Mouse (Mus musculus): ENCODE results near the gene Nexmif. TPM values are rescaled to one million over a fixed set of nuclear protein-coding genes. Genes with fewer than 3 reads are reported as not detected.
"Not testable (repeated sequence)": the region's sequence is repeated elsewhere in the genome, so short reads cannot be mapped to it uniquely, and the experiment has no call there.

Gene Nexmif
- 6.7 and 7.7 TPM in 2 replicates for polyA plus RNA-seq (2015; fragmentation: Nextera tagmentation; extraction: Ambion mirVana)

- WGBS = 23% methylated on average over 37 of the region's 70 CpGs
- H3K9me3 ChIP-seq = no peaks in the 10 kb centered on the region
- peak within 1 kb of the TSS; percentile 71 for H3K4me2 ChIP-seq
- H3K4me1 ChIP-seq = no peaks in the 10 kb centered on the region
- no peaks in the 10 kb centered on the region for H3K36me3 ChIP-seq
- H3K27ac ChIP-seq = peak within 1 kb of the TSS; percentile 84
- peak within 1 kb of the TSS; percentile 56 for H3K4me3 ChIP-seq
- ATAC-seq (ENCODE audit: borderline replicate concordance, extremely low read depth, low FRiP score, low TSS enrichment) = peak; percentile 74
- peak within 1 kb of the TSS; percentile 54 for H3K9ac ChIP-seq
- peaks cover 27% of the 10 kb centered on the region; the same call in 1 of the 2 replicates for H3K27me3 ChIP-seq
Measured at GRCm38 (mm10) chrX:104200736-104201591, at the start of gene Nexmif. Nexmif (minus strand) TSS chrX:104201185.

DNA sequence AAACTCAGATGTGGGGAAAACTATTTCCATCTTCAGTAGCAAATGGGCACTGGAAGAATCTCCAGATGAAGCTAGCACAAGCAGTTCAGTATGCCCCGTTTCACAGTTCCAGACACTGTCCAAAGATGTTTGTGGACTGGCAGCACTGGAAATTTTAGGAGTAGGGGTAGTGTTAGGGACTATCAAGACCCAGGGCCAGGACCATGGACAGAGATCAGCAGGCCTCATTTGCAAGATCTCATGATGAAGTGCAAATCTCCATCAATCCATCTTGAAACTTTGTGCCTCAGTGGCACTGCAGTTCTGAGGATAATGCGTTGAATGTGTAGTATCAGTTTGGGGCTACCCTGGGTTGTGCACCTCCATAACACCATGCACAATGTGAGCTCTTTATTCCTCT lies 7.7 kb upstream of the Nexmif start:
- Histone ChIP-seq H3K27ac (no peak overlapping the region), H3K27me3 (no peaks in the 10 kb centered on the region), H3K4me2 (no peak overlapping the region), H3K4me1 (no peaks in the 10 kb centered on the region), H3K36me3 (no peaks in the 10 kb centered on the region), H3K9ac (no peak overlapping the region), H3K9me3 (no peaks in the 10 kb centered on the region), H3K4me3 (no peak overlapping the region)
- ATAC-seq (ENCODE audit: borderline replicate concordance, extremely low read depth, low FRiP score, low TSS enrichment) = no peak
- WGBS = 58% methylated on average over 2 of the region's 2 CpGs

DNA sequence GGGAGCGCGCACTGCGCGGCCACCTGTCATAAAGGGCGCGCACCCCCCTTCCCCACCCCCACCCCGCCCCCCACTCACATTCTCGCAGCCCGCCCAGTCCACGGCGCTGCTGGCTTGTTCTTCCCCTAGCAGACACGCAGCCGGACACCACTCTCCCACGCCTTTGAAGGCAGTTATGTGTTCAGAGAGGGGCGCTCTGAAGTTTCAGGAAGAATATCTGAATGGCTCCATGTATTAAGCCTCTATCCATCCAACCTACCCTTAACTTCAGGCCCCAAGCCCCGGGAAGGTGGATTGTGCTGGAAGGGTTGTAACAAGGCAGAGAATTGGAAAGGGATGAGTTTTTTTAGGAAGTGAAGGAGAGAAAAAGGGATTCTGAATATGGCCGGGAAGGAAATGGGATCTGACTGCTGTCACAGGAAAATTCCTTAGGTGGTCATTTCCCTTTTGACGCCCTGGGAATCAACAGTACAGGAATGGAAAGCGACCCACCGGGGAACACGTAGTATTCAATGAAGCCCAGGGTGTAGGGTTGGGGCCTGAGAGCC lies 681 bp upstream of the Nexmif start:
- Histone ChIP-seq H3K9ac (peak overlapping the region; percentile 54; the same call in 1 of the 2 replicates), H3K27ac (peak overlapping the region; percentile 84)
- ATAC-seq (ENCODE audit: borderline replicate concordance, extremely low read depth, low FRiP score, low TSS enrichment) = no peak

DNA sequence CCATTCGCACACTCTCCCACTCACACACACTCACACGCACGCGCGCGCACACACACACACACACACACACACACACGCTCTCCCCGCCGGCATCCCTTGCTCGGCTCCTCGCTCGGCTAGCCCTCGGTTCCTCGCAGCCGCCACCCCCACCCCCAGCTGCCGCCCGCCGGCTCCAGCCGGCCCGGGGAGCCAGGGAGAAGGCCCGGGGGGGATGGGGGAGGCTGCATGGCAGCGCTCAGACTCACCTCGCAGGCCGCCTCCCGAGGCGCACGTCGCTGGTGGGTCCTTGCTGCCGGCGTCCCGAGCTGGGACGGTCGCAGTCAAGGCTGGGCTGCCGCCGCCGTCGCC lies 623 bp downstream of the Nexmif start:
- Histone ChIP-seq H3K9me3 (no peaks in the 10 kb centered on the region), H3K9ac (peak overlapping the region; percentile 54), H3K4me2 (peak overlapping the region; percentile 71), H3K4me3 (peak overlapping the region; percentile 56), H3K27ac (peak overlapping the region; percentile 84), H3K36me3 (no peaks in the 10 kb centered on the region), H3K27me3 (peaks cover 30% of the 10 kb centered on the region; the same call in 1 of the 2 replicates), H3K4me1 (no peaks in the 10 kb centered on the region)
- peak; percentile 68 for ATAC-seq (ENCODE audit: borderline replicate concordance, extremely low read depth, low FRiP score, low TSS enrichment)
- 24% methylated on average over 23 of the region's 37 CpGs for WGBS

More for the DNA sequence above, 681 bp upstream of the Nexmif start:
- Histone ChIP-seq H3K9me3 (no peaks in the 10 kb centered on the region), H3K4me1 (no peaks in the 10 kb centered on the region), H3K36me3 (no peaks in the 10 kb centered on the region), H3K27me3 (peaks cover 25% of the 10 kb centered on the region; the same call in 1 of the 2 replicates), H3K4me3 (peak overlapping the region; percentile 56), H3K4me2 (peak overlapping the region; percentile 71)
- WGBS = 21% methylated on average over 16 of the region's 21 CpGs

DNA sequence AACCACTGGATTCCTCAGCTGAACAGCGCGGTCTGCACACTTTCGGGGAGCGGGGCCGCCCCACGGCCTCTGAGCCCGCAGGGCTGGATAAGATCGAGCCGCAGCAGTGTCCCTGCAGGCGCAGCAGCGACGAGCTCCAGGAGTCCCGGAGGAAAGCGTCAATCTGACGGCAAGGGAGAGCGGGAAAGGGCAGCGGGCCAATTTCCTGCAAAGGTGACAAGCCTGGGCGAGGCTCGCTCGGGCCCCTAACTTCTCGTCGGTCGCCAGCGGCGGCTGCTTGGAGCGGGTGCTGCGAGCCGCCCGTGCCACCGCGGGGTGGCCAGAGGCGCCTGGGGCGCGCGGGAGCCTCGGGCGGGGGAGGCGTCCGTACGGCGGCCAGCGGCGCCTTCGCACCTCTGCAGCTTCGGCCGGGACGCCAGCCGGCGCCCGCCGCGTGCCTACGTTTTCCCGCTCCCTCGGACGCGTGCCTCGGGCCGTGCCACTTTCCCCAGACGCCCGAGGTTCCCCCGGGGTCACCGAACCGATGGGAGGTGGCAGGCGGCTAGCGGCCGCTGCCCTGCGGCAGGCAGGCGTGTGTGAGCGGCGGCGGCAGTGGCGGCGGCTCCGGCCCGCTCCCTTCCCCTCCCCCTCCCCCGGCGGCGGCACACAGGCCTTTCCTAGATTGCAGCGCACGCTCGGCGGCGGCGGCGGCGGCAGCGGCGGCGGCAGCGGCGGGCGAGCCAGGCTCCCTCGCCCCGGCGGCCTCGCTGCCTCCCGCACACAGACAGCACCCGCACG lies 1.2 kb downstream of the Nexmif start:
- WGBS = 24% methylated on average over 69 of the region's 100 CpGs
- Histone ChIP-seq H3K27me3 (peaks cover 30% of the 10 kb centered on the region; the same call in 1 of the 2 replicates), H3K9ac (peak overlapping the region; percentile 54), H3K4me2 (peak overlapping the region; percentile 71), H3K4me1 (no peaks in the 10 kb centered on the region), H3K4me3 (peak overlapping the region; percentile 56), H3K36me3 (no peaks in the 10 kb centered on the region), H3K9me3 (no peaks in the 10 kb centered on the region), H3K27ac (peak overlapping the region; percentile 84)
- peak; percentile 43; the same call in 1 of the 2 replicates for ATAC-seq (ENCODE audit: borderline replicate concordance, extremely low read depth, low FRiP score, low TSS enrichment)

DNA sequence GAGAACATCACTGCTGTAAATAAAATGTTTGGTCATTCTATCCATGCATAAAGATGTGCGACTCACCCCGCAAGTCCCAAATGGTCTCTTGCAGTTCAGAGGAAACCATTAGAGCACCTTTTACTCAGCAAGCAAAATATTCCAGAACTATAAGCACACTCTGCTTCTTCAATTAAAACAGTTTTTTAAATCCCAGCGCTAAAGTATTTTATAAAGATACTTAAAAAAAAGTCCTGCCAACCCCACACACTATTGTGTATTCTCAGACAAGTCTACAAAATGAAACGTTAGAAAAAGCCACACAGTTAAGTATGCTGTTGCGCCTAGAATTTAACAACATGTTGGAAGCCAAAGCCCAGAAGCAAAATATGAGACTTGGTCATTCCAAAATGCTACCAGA lies 1.9 kb downstream of the Nexmif start:
- Histone ChIP-seq H3K9ac (no peak overlapping the region), H3K4me2 (peak overlapping the region; percentile 71), H3K36me3 (no peaks in the 10 kb centered on the region), H3K27ac (0 out of 2 replicates have a peak overlapping the region, but pooled peaks have one; percentile 84), H3K9me3 (no peaks in the 10 kb centered on the region), H3K4me3 (peak overlapping the region; percentile 56), H3K27me3 (peaks cover 30% of the 10 kb centered on the region; the same call in 1 of the 2 replicates), H3K4me1 (no peaks in the 10 kb centered on the region)
- 50% methylated on average over 5 of the region's 5 CpGs for WGBS
- ATAC-seq (ENCODE audit: borderline replicate concordance, extremely low read depth, low FRiP score, low TSS enrichment) = no peak

DNA sequence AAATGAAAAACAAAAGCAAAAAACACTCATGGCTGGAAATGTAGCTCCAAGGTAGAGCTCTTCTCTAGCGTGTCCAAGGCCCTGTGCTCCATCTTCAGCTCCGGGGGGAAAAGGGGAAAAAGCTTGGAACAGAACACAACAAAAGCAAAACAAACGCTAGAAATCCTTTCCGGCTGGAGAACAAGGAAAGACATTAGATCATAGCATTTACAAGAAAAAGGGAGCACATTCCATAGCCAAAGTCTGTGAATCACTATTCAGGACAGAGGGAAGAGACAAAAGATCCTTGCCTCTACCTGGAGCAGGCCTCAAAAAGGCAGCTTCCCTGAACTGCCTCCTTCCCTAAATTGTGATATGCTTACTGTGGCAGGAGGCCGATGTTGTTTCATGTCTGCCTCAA lies 4.4 kb downstream of the Nexmif start:
- ATAC-seq (ENCODE audit: borderline replicate concordance, extremely low read depth, low FRiP score, low TSS enrichment) = no peak
- H3K4me1 ChIP-seq = no peaks in the 10 kb centered on the region
- H3K9ac ChIP-seq = no peak overlapping the region
- H3K4me2 ChIP-seq = no peak overlapping the region
- WGBS = 58% methylated on average over 5 of the region's 5 CpGs
- no peak overlapping the region for H3K27ac ChIP-seq
- no peak overlapping the region for H3K4me3 ChIP-seq
- H3K36me3 ChIP-seq = no peaks in the 10 kb centered on the region
- no peaks in the 10 kb centered on the region for H3K9me3 ChIP-seq
- peaks cover 15% of the 10 kb centered on the region; the same call in 1 of the 2 replicates for H3K27me3 ChIP-seq

DNA sequence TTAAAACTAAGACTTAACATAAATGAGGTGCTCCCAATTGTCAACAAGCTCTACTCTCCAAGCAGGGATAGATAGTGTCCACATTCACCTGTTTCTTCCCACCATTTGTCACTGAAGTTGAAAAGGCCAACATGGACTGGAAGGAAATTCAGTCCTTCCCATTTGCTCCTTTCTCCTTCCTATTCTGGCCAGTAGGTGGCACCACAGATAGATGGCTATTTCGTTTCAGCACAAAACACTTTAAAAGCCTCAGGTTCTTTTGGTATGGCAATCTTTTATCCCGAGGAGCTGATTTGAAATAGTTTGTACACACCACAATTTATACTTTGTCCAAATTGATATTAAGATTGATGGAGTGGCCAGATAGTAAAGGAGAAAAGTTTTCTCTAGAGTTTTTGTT lies 21.7 kb downstream of the Nexmif start:
- H3K9ac ChIP-seq = no peak overlapping the region
- H3K4me2 ChIP-seq = no peak overlapping the region
- H3K27me3 ChIP-seq = no peaks in the 10 kb centered on the region
- ATAC-seq (ENCODE audit: borderline replicate concordance, extremely low read depth, low FRiP score, low TSS enrichment) = no peak
- H3K36me3 ChIP-seq = no peaks in the 10 kb centered on the region
- H3K4me3 ChIP-seq = no peak overlapping the region
- no peaks in the 10 kb centered on the region for H3K9me3 ChIP-seq
- 14% methylated on average over 2 of the region's 2 CpGs for WGBS
- H3K4me1 ChIP-seq = no peaks in the 10 kb centered on the region
- H3K27ac ChIP-seq = no peak overlapping the region

DNA sequence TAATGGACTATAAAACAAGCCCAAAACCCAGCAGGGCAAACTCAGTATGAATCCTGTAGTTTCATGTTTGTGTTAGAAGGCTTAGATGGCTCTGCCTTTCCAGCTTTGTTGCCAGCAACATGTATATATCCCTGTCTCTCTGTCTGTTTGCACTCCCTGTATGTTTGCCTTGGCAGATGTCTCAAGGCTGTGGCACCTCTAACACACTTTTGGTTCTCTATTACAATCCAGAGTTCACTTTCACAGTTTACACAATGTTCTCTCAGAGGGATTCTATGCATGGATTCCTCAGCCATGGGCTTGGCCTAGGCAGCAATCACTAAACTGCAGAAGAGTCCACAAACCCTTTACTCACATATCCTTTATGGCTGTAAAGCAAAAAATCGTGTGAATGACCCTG lies 50.9 kb downstream of the Nexmif start:
- Histone ChIP-seq H3K27me3 (peaks cover 9% of the 10 kb centered on the region; the same call in 1 of the 2 replicates), H3K27ac (no peak overlapping the region), H3K4me2 (no peak overlapping the region), H3K4me3 (no peak overlapping the region), H3K9me3 (no peaks in the 10 kb centered on the region), H3K4me1 (no peaks in the 10 kb centered on the region), H3K9ac (no peak overlapping the region), H3K36me3 (no peaks in the 10 kb centered on the region)
- ATAC-seq (ENCODE audit: borderline replicate concordance, extremely low read depth, low FRiP score, low TSS enrichment) = no peak
- 25% methylated on average over 1 of the region's 1 CpGs for WGBS

GRCm38 (mm10) chrX:104115266-104115665 lies 85.7 kb downstream of the Nexmif start:
- WGBS = 76% methylated on average over 5 of the region's 5 CpGs
- H3K4me3 ChIP-seq; H3K27me3 ChIP-seq; H3K27ac ChIP-seq; H3K4me2 ChIP-seq; H3K36me3 ChIP-seq; H3K4me1 ChIP-seq; ATAC-seq (ENCODE audit: borderline replicate concordance, extremely low read depth, low FRiP score, low TSS enrichment); H3K9me3 ChIP-seq; H3K9ac ChIP-seq: not testable (repeated sequence)

DNA sequence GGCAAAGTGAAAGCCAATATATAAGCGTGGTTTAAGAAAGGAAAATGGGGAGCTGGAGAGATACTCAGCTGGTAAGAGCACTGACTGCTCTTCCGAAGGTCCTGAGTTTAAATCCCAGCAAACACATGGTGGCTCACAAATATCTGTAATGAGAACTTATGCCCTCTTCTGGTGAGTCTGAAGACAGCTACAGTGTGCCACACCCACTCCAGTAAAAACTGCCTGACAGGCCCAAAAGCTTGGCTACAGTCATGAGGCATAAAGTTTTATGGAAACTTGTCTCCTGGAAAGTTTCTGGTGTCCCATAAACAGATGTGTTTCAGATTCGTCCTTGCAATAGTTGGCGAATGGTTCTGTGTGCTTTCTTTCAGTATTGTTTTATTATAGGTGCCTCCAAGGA lies 86.4 kb downstream of the Nexmif start:
- no peaks in the 10 kb centered on the region for H3K36me3 ChIP-seq
- 69% methylated on average over 4 of the region's 4 CpGs for WGBS
- H3K27ac ChIP-seq = no peak overlapping the region
- no peaks in the 10 kb centered on the region for H3K9me3 ChIP-seq
- no peak overlapping the region for H3K4me3 ChIP-seq
- no peaks in the 10 kb centered on the region for H3K27me3 ChIP-seq
- no peak for ATAC-seq (ENCODE audit: borderline replicate concordance, extremely low read depth, low FRiP score, low TSS enrichment)
- H3K4me1 ChIP-seq = no peaks in the 10 kb centered on the region
- H3K9ac ChIP-seq = no peak overlapping the region
- H3K4me2 ChIP-seq = no peak overlapping the region

All from lung, embryonic 15.5 days (tissue).